Mouse (Mus musculus) neural tube, embryonic 12.5 days (tissue): ENCODE data around the gene Slc25a39. TPM values are rescaled to one million over a fixed set of nuclear protein-coding genes. Genes with fewer than 3 reads are reported as not detected.
A peak's percentile ranks its signal among the peaks of the same experiment; 100 is the strongest.
"Not testable (repeated sequence)": the region's sequence is repeated elsewhere in the genome, so short reads cannot be mapped to it uniquely, and the experiment has no call there.

Experiments
- ATAC-seq: fragments of 200-750 bp; cut with Nextera tagmentation; 2 replicates; pipeline ENCODE4 v1.8.0; 2017; ENCODE audit warnings: low read depth, mild to moderate bottlenecking, moderate TSS enrichment, moderate library complexity; ENCODE audit not compliant: low FRiP score
- H3K27ac ChIP-seq: fragments of 300-500 bp; sonication (generic); 2 replicates; pipeline ENCODE4 v1.5.1; 2016
- H3K27me3 ChIP-seq: fragments of 300-500 bp; sonication (generic); replicated peaks from 2 replicates; pipeline ENCODE4 v1.6.1; 2016; ENCODE audit warnings: mild to moderate bottlenecking
- H3K36me3 ChIP-seq: fragments of 300-500 bp; sonication (generic); 2 replicates; pipeline ENCODE4 v1.6.1; 2016; ENCODE audit warnings: mild to moderate bottlenecking
- H3K4me1 ChIP-seq: fragments of 300-500 bp; sonication (generic); 2 replicates; pipeline ENCODE4 v1.6.1; 2016
- H3K4me2 ChIP-seq: fragments of 300-500 bp; sonication (generic); replicated peaks from 2 replicates; pipeline ENCODE4 v1.6.1; 2016; ENCODE audit warnings: mild to moderate bottlenecking
- H3K4me3 ChIP-seq: fragments of 300-500 bp; sonication (generic); 2 replicates; pipeline ENCODE4 v1.5.1; 2016
- H3K9ac ChIP-seq: fragments of 300-500 bp; sonication (generic); 2 replicates; pipeline ENCODE4 v1.6.1; 2016; ENCODE audit warnings: mild to moderate bottlenecking
- H3K9me3 ChIP-seq: fragments of 300-500 bp; sonication (generic); 2 replicates; pipeline ENCODE4 v1.6.1; 2016; ENCODE audit warnings: mild to moderate bottlenecking
- WGBS: fragments of 180-500 bp; shearing (Covaris S2); methylation state at CpG from one replicate; pipeline ENCODE4 v1.1.7; 2016; 5-methylcytosine and 5-hydroxymethylcytosine counted together
- polyA plus RNA-seq: library from polyadenylated mRNA; unstranded; fragments of >200 nt; fragmentation: Nextera tagmentation; extraction: Ambion mirVana; gene quantifications from 2 replicates; pipeline ENCODE4 v1.2.1, GENCODE M21; 2016

The Slc25a39 gene
- polyA plus RNA-seq, 1 experiment from 2014 or later: 148 TPM

GRCm38 (mm10) chr11:102398007-102398825, 9.5 kb downstream of the Slc25a39 start:
- H3K9ac ChIP-seq: peak overlapping the region; percentile 17; the same call in 1 of the 2 replicates
- H3K27me3 ChIP-seq: peaks cover 33% of the 10 kb centered on the region
- H3K27ac ChIP-seq: no peak overlapping the region

GRCm38 (mm10) chr11:102396671-102397141, 11.0 kb downstream of the Slc25a39 start:
- no peaks in the 10 kb centered on the region for H3K9me3 ChIP-seq
- 75% methylated on average over 7 of the region's 7 CpGs for WGBS
- H3K27ac ChIP-seq: no peak overlapping the region
- peak overlapping the region; percentile 80 for H3K4me2 ChIP-seq
- 0 out of 2 replicates have a peak overlapping the region, but pooled peaks have one; percentile 80 for H3K9ac ChIP-seq
- peaks cover 27% of the 10 kb centered on the region for H3K36me3 ChIP-seq
- ATAC-seq: no peak
- peaks cover 81% of the 10 kb centered on the region for H3K4me1 ChIP-seq
- H3K27me3 ChIP-seq: peaks cover 33% of the 10 kb centered on the region
- peak overlapping the region; percentile 66; the same call in 1 of the 2 replicates for H3K4me3 ChIP-seq

More at GRCm38 (mm10) chr11:102398007-102398825, 9.5 kb downstream of the Slc25a39 start:
- peaks cover 84% of the 10 kb centered on the region for H3K4me1 ChIP-seq
- H3K9me3 ChIP-seq: no peaks in the 10 kb centered on the region
- no peak overlapping the region for H3K4me3 ChIP-seq
- H3K36me3 ChIP-seq: peaks cover 42% of the 10 kb centered on the region
- peak overlapping the region; percentile 80 for H3K4me2 ChIP-seq
- 84% methylated on average over 20 of the region's 20 CpGs for WGBS
- no peak for ATAC-seq

- peak overlapping the region; percentile 66; the same call in 1 of the 2 replicates for H3K4me3 ChIP-seq
- no peaks in the 10 kb centered on the region for H3K9me3 ChIP-seq
- peak overlapping the region; percentile 80; the same call in 1 of the 2 replicates for H3K9ac ChIP-seq
- H3K27ac ChIP-seq: 0 out of 2 replicates have a peak overlapping the region, but pooled peaks have one; percentile 79
- peaks cover 24% of the 10 kb centered on the region for H3K36me3 ChIP-seq
- ATAC-seq: no peak
- H3K27me3 ChIP-seq: peaks cover 33% of the 10 kb centered on the region
- H3K4me1 ChIP-seq: peaks cover 78% of the 10 kb centered on the region
- H3K4me2 ChIP-seq: peak overlapping the region; percentile 80
- 64% methylated on average over 6 of the region's 6 CpGs for WGBS
These were observed 11.5 kb downstream of the Slc25a39 start for GRCm38 (mm10) chr11:102396263-102396662.

- Histone ChIP-seq H3K36me3 (peaks cover 15% of the 10 kb centered on the region), H3K9ac (peak overlapping the region; percentile 80), H3K4me3 (peak overlapping the region; percentile 66), H3K27me3 (peaks cover 25% of the 10 kb centered on the region), H3K4me1 (peaks cover 75% of the 10 kb centered on the region), H3K9me3 (no peaks in the 10 kb centered on the region), H3K4me2 (peak overlapping the region; percentile 80), H3K27ac (peak overlapping the region; percentile 79)
- 1% methylated on average over 5 of the region's 5 CpGs for WGBS
- 0 out of 2 replicates have a peak, but pooled peaks have one; percentile 42 for ATAC-seq
These were observed 12.5 kb downstream of the Slc25a39 start for GRCm38 (mm10) chr11:102395250-102395649.

- Histone ChIP-seq H3K4me3 (peak overlapping the region; percentile 66), H3K9me3 (no peaks in the 10 kb centered on the region), H3K4me1 (peaks cover 68% of the 10 kb centered on the region), H3K36me3 (peaks cover 8% of the 10 kb centered on the region), H3K27ac (peak overlapping the region; percentile 79; the same call in 1 of the 2 replicates), H3K4me2 (peak overlapping the region; percentile 80), H3K9ac (peak overlapping the region; percentile 80), H3K27me3 (peaks cover 18% of the 10 kb centered on the region)
- ATAC-seq: no peak
- WGBS: 75% methylated on average over 9 of the region's 9 CpGs
These were observed 13.2 kb downstream of the Slc25a39 start for GRCm38 (mm10) chr11:102394421-102395124.

- 8% methylated on average over 17 of the region's 17 CpGs for WGBS
- Histone ChIP-seq H3K27me3 (peaks cover 11% of the 10 kb centered on the region), H3K9me3 (no peaks in the 10 kb centered on the region), H3K4me3 (peak overlapping the region; percentile 66), H3K36me3 (peaks cover under 1% of the 10 kb centered on the region; the same call in 1 of the 2 replicates), H3K4me2 (peak overlapping the region; percentile 80), H3K27ac (peak overlapping the region; percentile 79), H3K9ac (peak overlapping the region; percentile 80), H3K4me1 (peaks cover 61% of the 10 kb centered on the region)
- peak; percentile 37 for ATAC-seq
These were observed 13.9 kb downstream of the Slc25a39 start for GRCm38 (mm10) chr11:102393719-102394420.

GRCm38 (mm10) chr11:102393238-102393634, 14.5 kb downstream of the Slc25a39 start, which contains the start of gene Rundc3a:
Rundc3a (plus strand) TSS chr11:102393403.
- Histone ChIP-seq H3K4me3 (peak within 1 kb of the TSS; percentile 66), H3K9me3 (no peaks in the 10 kb centered on the region), H3K4me2 (peak within 1 kb of the TSS; percentile 80), H3K27ac (peak within 1 kb of the TSS; percentile 79), H3K4me1 (peaks cover 56% of the 10 kb centered on the region), H3K36me3 (no peaks in the 10 kb centered on the region; the same call in 1 of the 2 replicates), H3K27me3 (peaks cover 7% of the 10 kb centered on the region), H3K9ac (peak within 1 kb of the TSS; percentile 80)
- peak; percentile 88 for ATAC-seq
- WGBS: under 1% methylated on average over 34 of the region's 34 CpGs

- no peaks in the 10 kb centered on the region for H3K36me3 ChIP-seq
- peak; percentile 56 for ATAC-seq
- H3K27me3 ChIP-seq: peaks cover under 1% of the 10 kb centered on the region; the same call in 1 of the 2 replicates
- peaks cover 50% of the 10 kb centered on the region for H3K4me1 ChIP-seq
- peak overlapping the region; percentile 80 for H3K4me2 ChIP-seq
- 21% methylated on average over 15 of the region's 15 CpGs for WGBS
- peak overlapping the region; percentile 72 for H3K27ac ChIP-seq
- no peaks in the 10 kb centered on the region for H3K9me3 ChIP-seq
- peak overlapping the region; percentile 41 for H3K9ac ChIP-seq
- H3K4me3 ChIP-seq: peak overlapping the region; percentile 66
These were observed 15.1 kb downstream of the Slc25a39 start for GRCm38 (mm10) chr11:102392441-102393237.

- 87% methylated on average over 4 of the region's 5 CpGs for whole genome bisulfite sequencing
- not testable (repeated sequence) for H3K36me3 ChIP-seq, H3K9me3 ChIP-seq, ATAC-seq, H3K9ac ChIP-seq, H3K4me2 ChIP-seq, H3K4me3 ChIP-seq, H3K27me3 ChIP-seq, H3K27ac ChIP-seq
- H3K4me1 ChIP-seq: peaks cover 18% of the 10 kb centered on the region
These were observed 18.3 kb downstream of the Slc25a39 start for GRCm38 (mm10) chr11:102389436-102389835.

GRCm38 (mm10) chr11:102386121-102386520, 21.6 kb downstream of the Slc25a39 start:
- no peak for ATAC-seq
- Histone ChIP-seq H3K27me3 (no peaks in the 10 kb centered on the region), H3K9me3 (no peaks in the 10 kb centered on the region), H3K27ac (no peak overlapping the region), H3K9ac (no peak overlapping the region), H3K4me3 (no peak overlapping the region), H3K36me3 (no peaks in the 10 kb centered on the region), H3K4me1 (no peaks in the 10 kb centered on the region), H3K4me2 (no peak overlapping the region)
- WGBS: 66% methylated on average over 5 of the region's 5 CpGs

- WGBS: 63% methylated on average over 4 of the region's 4 CpGs
- H3K36me3 ChIP-seq: no peaks in the 10 kb centered on the region
- no peak overlapping the region for H3K4me2 ChIP-seq
- H3K9ac ChIP-seq: no peak overlapping the region
- no peaks in the 10 kb centered on the region for H3K4me1 ChIP-seq
- ATAC-seq: no peak
- no peaks in the 10 kb centered on the region for H3K9me3 ChIP-seq
- no peak overlapping the region for H3K27ac ChIP-seq
- no peak overlapping the region for H3K4me3 ChIP-seq
- no peaks in the 10 kb centered on the region for H3K27me3 ChIP-seq
These were observed 22.7 kb downstream of the Slc25a39 start for GRCm38 (mm10) chr11:102385075-102385474.
